Mouse (Mus musculus): ENCODE data around the gene Tmem33. TPM values are rescaled to one million over a fixed set of nuclear protein-coding genes. Genes with fewer than 3 reads are reported as not detected.

Tmem33 gene
- total RNA-seq, 1 experiment, result 118 TPM

GRCm38 (mm10) chr5:67234682-67235081, 25.7 kb upstream of the Tmem33 start:
- in situ Hi-C loops (cut with MboI; ENCODE audit: low sequenced_read_pairs in 2 of 2, unreplicated experiment in 2 of 2), result loop anchor here (5.0 to 25.0 kb wide), 3 partner anchors 140 to 547 kb away; partner anchors contain the start of genes Phox2b (in 1 of the 2) and Uchl1 (in 1 of the 2)
- H3K9me3 ChIP-seq (ENCODE audit: control insufficient read depth, insufficient read depth, low read depth, low read length), result no peaks in the 10 kb centered on the region
- no peak overlapping the region for H3K27ac ChIP-seq (ENCODE audit: insufficient read depth, low read depth, low read length, poor library complexity, severe bottlenecking)
- peaks cover 0 to 3% of the 10 kb centered on the region in 2 experiments; a peak in 1 of 4 replicates for H3K4me1 ChIP-seq (ENCODE audit: control insufficient read depth in 2 of 2, insufficient read depth in 2 of 2, low read length in 2 of 2, poor library complexity in 1 of 2)
- TF ChIP-seq HCFC1 (IDR thresholded peaks at IDR 0.05; ENCODE audit: borderline replicate concordance, insufficient read depth, low read length) (no peak), MAFK (IDR thresholded peaks at IDR 0.05; ENCODE audit: insufficient read depth, low read depth, low read length) (no peak), CHD2 (IDR thresholded peaks at IDR 0.05; ENCODE audit: low read depth, low read length) (no peak), ZNF384 (IDR thresholded peaks at IDR 0.05; ENCODE audit: low read depth, low read length) (no peak)
- H3K9ac ChIP-seq (ENCODE audit: insufficient read depth, low read depth, low read length, poor library complexity, severe bottlenecking), result no peak overlapping the region
- DNase-seq (ENCODE audit: low read depth, low spot score), result no peak
- no peaks in the 10 kb centered on the region for H3K36me3 ChIP-seq (ENCODE audit: control insufficient read depth, insufficient read depth, low read length, poor library complexity, severe bottlenecking)
- H3K4me3 ChIP-seq (ENCODE audit: insufficient read depth in 1 of 2, low read depth in 1 of 2, low read length in 2 of 2, poor library complexity in 1 of 2, severe bottlenecking in 1 of 2), result no peak overlapping the region

GRCm38 (mm10) chr5:67235462-67235861, 24.9 kb upstream of the Tmem33 start:
- TF ChIP-seq HCFC1 (IDR thresholded peaks at IDR 0.05; ENCODE audit: borderline replicate concordance, insufficient read depth, low read length), result no peak
- TF ChIP-seq ZC3H11A (IDR thresholded peaks at IDR 0.05; ENCODE audit: borderline replicate concordance, low read depth, low read length), result no peak
- no peak for TF ChIP-seq MAFK (IDR thresholded peaks at IDR 0.05; ENCODE audit: insufficient read depth, low read depth, low read length)
- no peak for TF ChIP-seq ZNF384 (IDR thresholded peaks at IDR 0.05; ENCODE audit: low read depth, low read length)
- no peak for TF ChIP-seq CHD2 (IDR thresholded peaks at IDR 0.05; ENCODE audit: low read depth, low read length)
- Histone ChIP-seq H3K9me3 (ENCODE audit: control insufficient read depth, insufficient read depth, low read depth, low read length) (no peaks in the 10 kb centered on the region), H3K4me1 (ENCODE audit: control insufficient read depth in 2 of 2, insufficient read depth in 2 of 2, low read length in 2 of 2, poor library complexity in 1 of 2) (peaks cover 0 to 3% of the 10 kb centered on the region in 2 experiments; a peak in 1 of 4 replicates), H3K4me3 (ENCODE audit: insufficient read depth in 1 of 2, low read depth in 1 of 2, low read length in 2 of 2, poor library complexity in 1 of 2, severe bottlenecking in 1 of 2) (no peak overlapping the region), H3K27ac (ENCODE audit: insufficient read depth, low read depth, low read length, poor library complexity, severe bottlenecking) (no peak overlapping the region), H3K9ac (ENCODE audit: insufficient read depth, low read depth, low read length, poor library complexity, severe bottlenecking) (no peak overlapping the region), H3K36me3 (ENCODE audit: control insufficient read depth, insufficient read depth, low read length, poor library complexity, severe bottlenecking) (no peaks in the 10 kb centered on the region)
- in situ Hi-C loops (cut with MboI; ENCODE audit: low sequenced_read_pairs in 2 of 2, unreplicated experiment in 2 of 2), result loop anchor here (5.0 to 25.0 kb wide), 3 partner anchors 141 to 548 kb away; partner anchors contain the start of genes Phox2b (in 1 of the 2) and Uchl1 (in 1 of the 2)
- no peak for DNase-seq (ENCODE audit: low read depth, low spot score)

- no peak for DNase-seq (ENCODE audit: low read depth, low spot score)
- no peak overlapping the region for H3K4me3 ChIP-seq (ENCODE audit: insufficient read depth in 1 of 2, low read depth in 1 of 2, low read length in 2 of 2, poor library complexity in 1 of 2, severe bottlenecking in 1 of 2)
- TF ChIP-seq CHD2 (IDR thresholded peaks at IDR 0.05; ENCODE audit: low read depth, low read length) (no peak), HCFC1 (IDR thresholded peaks at IDR 0.05; ENCODE audit: borderline replicate concordance, insufficient read depth, low read length) (no peak)
- no peaks in the 10 kb centered on the region for H3K9me3 ChIP-seq (ENCODE audit: control insufficient read depth, insufficient read depth, low read depth, low read length)
- in situ Hi-C loops (cut with MboI; ENCODE audit: low sequenced_read_pairs in 2 of 2, unreplicated experiment in 2 of 2), result loop anchor here (5.0 to 25.0 kb wide), 3 partner anchors 142 to 549 kb away; partner anchors contain the start of genes Phox2b (in 1 of the 2) and Uchl1 (in 1 of the 2)
- H3K9ac ChIP-seq (ENCODE audit: insufficient read depth, low read depth, low read length, poor library complexity, severe bottlenecking), result no peak overlapping the region
- H3K36me3 ChIP-seq (ENCODE audit: control insufficient read depth, insufficient read depth, low read length, poor library complexity, severe bottlenecking), result no peaks in the 10 kb centered on the region
- no peak overlapping the region for H3K27ac ChIP-seq (ENCODE audit: insufficient read depth, low read depth, low read length, poor library complexity, severe bottlenecking)
- no peaks in the 10 kb centered on the region for H3K4me1 ChIP-seq (ENCODE audit: control insufficient read depth in 2 of 2, insufficient read depth in 2 of 2, low read length in 2 of 2, poor library complexity in 1 of 2)
These were observed 23.8 kb upstream of the Tmem33 start for GRCm38 (mm10) chr5:67236601-67237000.

GRCm38 (mm10) chr5:67238303-67238702, 22.1 kb upstream of the Tmem33 start:
- TF ChIP-seq ZNF384 (IDR thresholded peaks at IDR 0.05; ENCODE audit: low read depth, low read length) (peak; percentile 42; the same call in 1 of the 2 replicates), MAFK (IDR thresholded peaks at IDR 0.05; ENCODE audit: insufficient read depth, low read depth, low read length) (no peak), ZC3H11A (IDR thresholded peaks at IDR 0.05; ENCODE audit: borderline replicate concordance, low read depth, low read length) (0 out of 2 replicates have a peak, but pooled peaks have one; percentile 20), CHD2 (IDR thresholded peaks at IDR 0.05; ENCODE audit: low read depth, low read length) (no peak), HCFC1 (IDR thresholded peaks at IDR 0.05; ENCODE audit: borderline replicate concordance, insufficient read depth, low read length) (no peak)
- H3K4me1 ChIP-seq (ENCODE audit: control insufficient read depth in 2 of 2, insufficient read depth in 2 of 2, low read length in 2 of 2, poor library complexity in 1 of 2), result no peaks in the 10 kb centered on the region
- H3K27ac ChIP-seq (ENCODE audit: insufficient read depth, low read depth, low read length, poor library complexity, severe bottlenecking), result no peak overlapping the region
- H3K9me3 ChIP-seq (ENCODE audit: control insufficient read depth, insufficient read depth, low read depth, low read length), result no peaks in the 10 kb centered on the region
- H3K9ac ChIP-seq (ENCODE audit: insufficient read depth, low read depth, low read length, poor library complexity, severe bottlenecking), result no peak overlapping the region
- no peak for DNase-seq (ENCODE audit: low read depth, low spot score)
- H3K36me3 ChIP-seq (ENCODE audit: control insufficient read depth, insufficient read depth, low read length, poor library complexity, severe bottlenecking), result no peaks in the 10 kb centered on the region
- in situ Hi-C loops (cut with MboI; ENCODE audit: low sequenced_read_pairs in 2 of 2, unreplicated experiment in 2 of 2), result loop anchor here (5.0 to 25.0 kb wide), 3 partner anchors 144 to 551 kb away; partner anchors contain the start of genes Phox2b (in 1 of the 2) and Uchl1 (in 1 of the 2)
- H3K4me3 ChIP-seq (ENCODE audit: insufficient read depth in 1 of 2, low read depth in 1 of 2, low read length in 2 of 2, poor library complexity in 1 of 2, severe bottlenecking in 1 of 2), result no peak overlapping the region
